Mouse (Mus musculus) hindbrain, embryonic 11.5 days (tissue): ENCODE measurements around the gene Snu13. TPM values are rescaled to one million over a fixed set of nuclear protein-coding genes. Genes with fewer than 3 reads are reported as not detected.
A peak's percentile ranks its signal among the peaks of the same experiment; 100 is the strongest.

ENCODE experiments used
- ATAC-seq: fragments of 200-750 bp; cut with Nextera tagmentation; 2 replicates; pipeline ENCODE4 v1.8.0; 2017; ENCODE audit warnings: mild to moderate bottlenecking, moderate TSS enrichment, moderate library complexity; ENCODE audit not compliant: low FRiP score
- DNase-seq: peaks from one replicate; pipeline ENCODE4 v3.0.0-alpha.2; 2015; ENCODE audit warnings: low spot score
- H3K27ac ChIP-seq: fragments of 300-500 bp; sonication (generic); 2 replicates; pipeline ENCODE4 v1.5.1; 2014; ENCODE audit warnings: mild to moderate bottlenecking, low read depth, low read length
- H3K27me3 ChIP-seq: fragments of 300-500 bp; sonication (generic); 2 replicates; pipeline ENCODE4 v1.6.1; 2014; ENCODE audit warnings: mild to moderate bottlenecking, low read length, moderate library complexity, mixed read lengths; ENCODE audit not compliant: control insufficient read depth, insufficient read depth
- H3K36me3 ChIP-seq: fragments of 300-500 bp; sonication (generic); 2 replicates; pipeline ENCODE4 v1.6.1; 2014; ENCODE audit warnings: mild to moderate bottlenecking, low read length, moderate library complexity, mixed read lengths; ENCODE audit not compliant: control insufficient read depth, insufficient read depth
- H3K4me1 ChIP-seq: fragments of 300-500 bp; sonication (generic); replicated peaks from 2 replicates; pipeline ENCODE4 v1.6.1; 2014; ENCODE audit warnings: low read length, mixed read lengths; ENCODE audit not compliant: control insufficient read depth, insufficient read depth
- H3K4me2 ChIP-seq: fragments of 300-500 bp; sonication (generic); replicated peaks from 2 replicates; pipeline ENCODE4 v1.6.1; 2014; ENCODE audit warnings: mild to moderate bottlenecking, low read depth, low read length
- H3K4me3 ChIP-seq: fragments of 300-500 bp; sonication (generic); 2 replicates; pipeline ENCODE4 v1.5.1; 2014; ENCODE audit warnings: low read depth, low read length
- H3K9ac ChIP-seq: fragments of 300-500 bp; sonication (generic); 2 replicates; pipeline ENCODE4 v1.6.1; 2014; ENCODE audit warnings: low read depth, low read length
- H3K9me3 ChIP-seq: fragments of 300-500 bp; sonication (generic); 2 replicates; pipeline ENCODE4 v1.6.1; 2016; ENCODE audit warnings: low read length; ENCODE audit not compliant: control insufficient read depth
- WGBS: fragments of 180-500 bp; shearing (Covaris S2); extraction: QIAGEN DNeasy Blood & Tissue Kit; methylation state at CpG from one replicate; pipeline ENCODE4 v1.1.7; 2014; 5-methylcytosine and 5-hydroxymethylcytosine counted together
- polyA plus RNA-seq: library from polyadenylated mRNA; unstranded; fragments of >200 nt; fragmentation: Nextera tagmentation; extraction: Ambion mirVana; gene quantifications from 2 replicates; pipeline ENCODE4 v1.2.1, GENCODE M21; 2014

Snu13 gene
- polyA plus RNA-seq, 1 experiment from 2014 or later = 262 TPM

GRCm38 (mm10) chr15:82071816-82072469 is 24.5 kb upstream of the Snu13 start:
- Histone ChIP-seq H3K9me3 (no peaks in the 10 kb centered on the region), H3K27ac (no peak overlapping the region), H3K4me1 (no peaks in the 10 kb centered on the region), H3K36me3 (no peaks in the 10 kb centered on the region), H3K4me2 (no peak overlapping the region), H3K4me3 (no peak overlapping the region), H3K27me3 (peaks cover 15% of the 10 kb centered on the region), H3K9ac (no peak overlapping the region)
- WGBS = 89% methylated on average over 26 of the region's 26 CpGs
- DNase-seq = no peak
- no peak for ATAC-seq

GRCm38 (mm10) chr15:82069898-82070297 is 22.5 kb upstream of the Snu13 start, which contains the start of gene Mei1:
Gene Mei1, plus strand, starts transcription at chr15:82069996.
- no peaks in the 10 kb centered on the region for H3K4me1 ChIP-seq
- no peak for ATAC-seq
- H3K4me2 ChIP-seq = no peak within 1 kb of the TSS
- WGBS = 24% methylated on average over 40 of the region's 40 CpGs
- H3K9me3 ChIP-seq = no peaks in the 10 kb centered on the region
- peak; percentile 39 for DNase-seq
- H3K4me3 ChIP-seq = no peak within 1 kb of the TSS
- H3K9ac ChIP-seq = no peak within 1 kb of the TSS
- H3K36me3 ChIP-seq = no peaks in the 10 kb centered on the region
- H3K27ac ChIP-seq = no peak within 1 kb of the TSS
- H3K27me3 ChIP-seq = peaks cover 15% of the 10 kb centered on the region

GRCm38 (mm10) chr15:82065511-82065910 is 18.1 kb upstream of the Snu13 start:
- Histone ChIP-seq H3K9ac (no peak overlapping the region), H3K4me2 (no peak overlapping the region), H3K9me3 (no peaks in the 10 kb centered on the region), H3K27me3 (peaks cover 14% of the 10 kb centered on the region), H3K4me3 (no peak overlapping the region), H3K4me1 (no peaks in the 10 kb centered on the region), H3K36me3 (no peaks in the 10 kb centered on the region), H3K27ac (no peak overlapping the region)
- 21% methylated on average over 7 of the region's 7 CpGs for WGBS
- ATAC-seq (no peak), DNase-seq (peak; percentile 91)

- ATAC-seq (no peak), DNase-seq (no peak)
- no peaks in the 10 kb centered on the region for H3K36me3 ChIP-seq
- H3K27ac ChIP-seq = no peak overlapping the region
- no peaks in the 10 kb centered on the region for H3K4me1 ChIP-seq
- peaks cover 3% of the 10 kb centered on the region; the same call in 1 of the 2 replicates for H3K27me3 ChIP-seq
- WGBS = 64% methylated on average over 14 of the region's 14 CpGs
- no peaks in the 10 kb centered on the region for H3K9me3 ChIP-seq
- no peak overlapping the region for H3K4me3 ChIP-seq
- no peak overlapping the region for H3K4me2 ChIP-seq
- H3K9ac ChIP-seq = no peak overlapping the region
These were observed 16.5 kb upstream of the Snu13 start for GRCm38 (mm10) chr15:82063909-82064308.

- Histone ChIP-seq H3K4me2 (no peak within 1 kb of the TSS), H3K4me1 (no peaks in the 10 kb centered on the region), H3K27me3 (no peaks in the 10 kb centered on the region), H3K4me3 (no peak within 1 kb of the TSS), H3K36me3 (no peaks in the 10 kb centered on the region), H3K9ac (no peak within 1 kb of the TSS), H3K27ac (no peak within 1 kb of the TSS), H3K9me3 (no peaks in the 10 kb centered on the region)
- no peak for ATAC-seq
- no peak for DNase-seq
- WGBS = 83% methylated on average over 1 of the region's 1 CpGs
These were observed 11.4 kb upstream of the Snu13 start, which contains the start of gene 4930407I10Rik for GRCm38 (mm10) chr15:82058719-82059201. Gene 4930407I10Rik, plus strand, starts transcription at chr15:82059151.

- H3K36me3 ChIP-seq = no peaks in the 10 kb centered on the region
- H3K27me3 ChIP-seq = no peaks in the 10 kb centered on the region
- H3K9ac ChIP-seq = no peak overlapping the region
- no peak overlapping the region for H3K4me3 ChIP-seq
- H3K9me3 ChIP-seq = no peaks in the 10 kb centered on the region
- 70% methylated on average over 5 of the region's 5 CpGs for WGBS
- ATAC-seq (no peak), DNase-seq (no peak)
- no peak overlapping the region for H3K27ac ChIP-seq
- H3K4me2 ChIP-seq = no peak overlapping the region
- H3K4me1 ChIP-seq = no peaks in the 10 kb centered on the region
These were observed 5.1 kb upstream of the Snu13 start for GRCm38 (mm10) chr15:82052544-82052943.

GRCm38 (mm10) chr15:82046246-82046891 is 1.0 kb downstream of the Snu13 start:
- WGBS = 7% methylated on average over 26 of the region's 26 CpGs

GRCm38 (mm10) chr15:82044166-82044784 is 3.1 kb downstream of the Snu13 start:
- H3K27me3 ChIP-seq = no peaks in the 10 kb centered on the region
- 98% methylated on average over 7 of the region's 7 CpGs for WGBS
- no peak overlapping the region for H3K4me2 ChIP-seq
- ATAC-seq (no peak), DNase-seq (no peak)
- no peak overlapping the region for H3K9ac ChIP-seq
- no peak overlapping the region for H3K27ac ChIP-seq
- H3K4me3 ChIP-seq = no peak overlapping the region
- no peaks in the 10 kb centered on the region for H3K9me3 ChIP-seq
- H3K36me3 ChIP-seq = 0 out of 2 replicates have a peak, but pooled peaks cover 2% of the 10 kb centered on the region
- peaks cover 6% of the 10 kb centered on the region; the same call in 1 of the 2 replicates for H3K4me1 ChIP-seq

More at GRCm38 (mm10) chr15:82046246-82046891, 1.0 kb downstream of the Snu13 start:
- 0 out of 2 replicates have a peak, but pooled peaks cover 2% of the 10 kb centered on the region for H3K36me3 ChIP-seq
- no peak for ATAC-seq
- peak overlapping the region; percentile 84 for H3K4me3 ChIP-seq
- H3K27me3 ChIP-seq = no peaks in the 10 kb centered on the region
- no peak overlapping the region for H3K27ac ChIP-seq
- H3K4me2 ChIP-seq = peak overlapping the region; percentile 84
- peak overlapping the region; percentile 83 for H3K9ac ChIP-seq
- H3K4me1 ChIP-seq = peaks cover 6% of the 10 kb centered on the region; the same call in 1 of the 2 replicates
- DNase-seq = peak; percentile 30
- no peaks in the 10 kb centered on the region for H3K9me3 ChIP-seq
